Mouse (Mus musculus) heart, adult 8-10 months (tissue): ENCODE results near the gene Sdr9c7. TPM values are rescaled to one million over a fixed set of nuclear protein-coding genes. Genes with fewer than 3 reads are reported as not detected.
"Not testable (repeated sequence)": the region's sequence is repeated elsewhere in the genome, so short reads cannot be mapped to it uniquely, and the experiment has no call there.

Experiments
- DNase-seq: peaks from one replicate; pipeline ENCODE4 v3.0.0; 2022; ENCODE audit warnings: low spot score
- total RNA-seq, 4 experiments: library from RNA; stranded (reverse); gene quantifications; 2 replicates each; pipeline ENCODE4 v1.2.4; 2022

Gene Sdr9c7
- total RNA-seq: not detected

DNA sequence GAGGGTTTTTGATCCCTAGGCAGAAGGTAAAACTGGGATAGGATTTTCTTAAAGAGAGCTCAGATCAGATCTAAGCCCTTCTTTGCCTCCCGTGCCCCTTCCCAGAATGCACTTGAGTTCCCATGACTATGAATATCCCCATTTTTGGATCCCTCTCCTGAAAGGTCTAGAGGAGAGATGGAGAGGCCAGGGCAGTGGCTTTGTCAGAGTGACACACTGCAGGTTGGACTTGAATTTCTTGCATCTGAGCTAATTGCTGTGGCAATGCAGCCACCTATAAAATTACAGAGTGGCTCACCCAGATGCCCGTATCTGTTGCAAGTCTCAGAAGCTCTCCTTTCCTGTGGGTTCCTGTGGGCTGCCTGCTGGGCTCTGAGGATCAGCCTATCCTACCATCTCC, at the start of gene Sdr9c7:
Sdr9c7 (plus strand) TSS at position 301 of the 400 bp plus-strand sequence.
- no peak for DNase-seq

DNA sequence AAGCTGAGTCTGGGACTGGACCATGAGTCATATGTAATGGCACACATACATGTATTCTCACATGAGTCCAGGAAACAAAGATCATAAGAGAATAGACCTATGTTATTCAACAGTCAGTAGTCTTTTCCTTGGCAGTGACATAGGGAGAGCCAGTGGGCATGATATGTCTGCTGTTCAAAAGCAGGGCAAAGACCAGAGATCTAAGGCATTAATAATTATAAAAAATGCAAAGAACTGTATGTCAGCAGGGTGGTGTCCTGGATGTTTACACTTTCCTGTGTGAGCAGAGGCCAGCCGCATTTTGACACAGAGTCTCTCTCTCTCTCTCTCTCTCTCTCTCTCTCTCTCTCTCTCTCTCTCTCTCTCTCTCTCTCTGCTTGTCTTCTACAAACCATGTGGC, 48.7 kb upstream of the Sdr9c7 start, which contains the start of gene Rdh19:
Rdh19 (plus strand) TSS at position 301 of the 400 bp plus-strand sequence.
- no peak for DNase-seq

DNA sequence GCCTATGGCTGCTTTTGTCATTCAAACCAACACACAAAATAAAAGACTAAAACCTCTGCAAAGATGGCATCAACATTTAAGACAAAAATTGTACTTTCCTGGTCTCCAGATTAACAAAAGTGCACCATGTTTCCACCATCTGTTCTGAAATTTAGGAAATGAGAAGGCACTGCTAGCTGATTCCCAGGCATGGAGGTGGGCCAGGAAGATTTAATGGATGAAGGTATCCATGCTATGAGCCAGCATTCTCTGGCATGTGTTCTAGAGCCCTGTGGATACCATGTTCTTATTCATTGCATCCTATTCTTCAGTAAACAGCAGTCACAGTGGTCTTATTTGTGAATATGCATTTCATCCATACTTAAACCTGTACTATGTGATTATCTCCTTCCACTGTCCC, 41.9 kb upstream of the Sdr9c7 start:
- no peak for DNase-seq

DNA sequence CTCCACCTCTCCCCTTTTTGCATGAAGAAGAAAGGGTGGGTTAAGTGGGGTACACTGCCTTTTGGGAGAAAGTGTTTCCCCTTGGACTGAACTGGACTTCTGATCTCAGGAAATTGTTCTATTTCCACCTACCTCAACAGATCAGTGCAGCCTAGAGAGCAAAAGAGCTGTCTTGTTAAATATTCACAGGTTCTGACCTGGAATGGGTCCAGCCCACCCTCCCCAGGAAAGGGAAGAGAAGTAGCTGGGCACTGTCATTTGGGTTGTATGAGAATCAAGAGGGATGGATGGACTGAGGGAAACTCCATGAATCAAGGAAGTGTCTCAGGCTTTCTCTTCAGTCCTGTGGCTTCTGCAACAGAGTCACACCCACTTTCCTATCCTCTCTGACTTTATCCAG, 33.4 kb upstream of the Sdr9c7 start:
- no peak for DNase-seq

DNA sequence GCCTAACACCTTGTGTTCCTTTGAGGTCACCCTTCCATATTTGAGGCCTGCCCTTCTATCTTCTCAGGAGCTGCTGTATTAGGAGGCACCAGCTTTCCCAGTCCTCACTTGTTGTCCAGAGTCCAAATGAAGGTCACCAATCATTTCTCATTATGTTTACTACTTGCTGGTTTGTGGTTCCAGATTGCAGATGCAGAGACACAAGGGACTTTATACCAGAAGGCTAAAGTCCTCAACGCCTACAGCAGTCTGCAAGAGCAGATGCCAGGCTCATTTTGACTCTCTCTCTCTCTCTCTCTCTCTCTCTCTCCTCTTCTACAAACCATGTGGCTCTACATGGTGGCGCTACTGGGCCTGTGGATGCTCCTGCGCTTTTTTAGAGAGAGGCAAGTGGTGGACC, 32.1 kb upstream of the Sdr9c7 start, which contains the start of gene Rdh16f2:
Rdh16f2 (plus strand) TSS at position 243 of the 400 bp plus-strand sequence.
- DNase-seq: no peak

DNA sequence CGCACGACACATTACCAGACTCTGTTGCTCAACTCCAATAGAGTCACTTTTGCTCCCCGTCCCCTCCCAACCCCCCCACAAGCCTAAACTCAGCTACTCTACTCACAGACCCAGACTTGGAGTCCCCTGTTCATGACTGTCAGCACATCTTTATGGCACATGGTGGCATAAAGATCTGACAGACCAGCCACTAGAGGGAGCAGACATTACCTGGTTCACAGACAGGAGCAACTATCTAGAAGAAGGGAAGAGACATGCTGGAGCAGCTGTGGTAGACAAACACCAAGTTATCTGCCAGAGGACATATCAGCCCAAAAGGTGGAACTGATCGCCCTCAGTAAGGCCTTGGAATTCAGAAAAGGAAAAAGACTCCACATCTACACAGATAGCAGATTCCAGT, 25.8 kb upstream of the Sdr9c7 start:
- no peak for DNase-seq

DNA sequence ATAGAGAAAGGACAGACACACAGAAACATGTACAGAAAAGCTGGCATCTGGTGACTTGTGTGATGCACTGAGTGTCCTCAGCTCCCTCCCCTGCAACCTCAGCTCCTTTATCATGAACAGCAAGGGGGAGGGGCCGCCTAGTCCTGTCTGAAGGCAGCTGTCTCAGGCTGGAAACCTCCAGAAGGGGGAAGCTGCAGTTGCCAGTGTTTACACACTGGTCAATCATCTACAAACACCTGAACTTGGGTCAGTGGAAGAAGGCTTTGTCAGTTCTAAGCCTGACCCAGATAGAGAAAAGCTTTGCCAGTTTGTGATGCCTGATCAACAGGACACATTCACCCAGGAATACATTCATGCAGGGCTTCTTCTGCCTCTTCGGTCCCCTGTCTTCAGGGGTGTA, 20.6 kb upstream of the Sdr9c7 start:
- DNase-seq: no peak

DNA sequence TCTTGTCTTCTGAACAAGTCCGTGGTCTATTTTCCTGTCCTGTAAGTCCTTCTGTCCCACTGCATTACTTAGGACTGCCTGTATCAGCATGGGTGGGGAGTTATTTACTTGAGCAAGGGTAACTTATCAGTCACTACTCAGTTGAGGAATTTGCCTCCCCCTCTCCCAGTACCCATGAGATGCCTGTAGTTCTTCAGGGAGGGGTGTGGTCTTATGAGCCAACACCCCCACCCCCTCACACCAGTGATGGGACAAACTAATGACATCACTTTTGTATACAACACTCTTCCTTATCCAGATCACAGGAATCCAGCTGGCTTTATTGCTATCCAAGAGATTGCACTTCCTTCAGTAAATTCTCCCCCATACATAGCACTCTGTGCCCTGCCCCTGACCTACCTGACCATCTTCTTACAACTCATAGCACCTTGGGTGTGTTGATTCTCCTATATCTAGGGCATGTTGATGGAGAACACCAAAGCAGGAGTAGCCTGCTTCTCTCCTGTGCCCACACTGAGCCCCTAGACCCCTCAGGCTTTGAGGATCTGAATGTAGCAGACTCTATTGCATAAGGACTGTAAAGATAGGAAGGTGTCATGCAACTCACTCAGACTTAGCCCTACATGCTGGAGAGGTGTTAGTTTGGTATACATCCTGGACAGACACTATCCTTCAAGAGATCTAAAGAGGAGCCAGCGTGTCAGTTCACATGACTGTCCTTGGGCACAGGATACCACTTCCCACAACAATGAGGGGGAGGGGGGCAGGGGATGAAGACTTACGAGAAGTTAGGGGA, 19.9 kb upstream of the Sdr9c7 start:
- DNase-seq: no peak

DNA sequence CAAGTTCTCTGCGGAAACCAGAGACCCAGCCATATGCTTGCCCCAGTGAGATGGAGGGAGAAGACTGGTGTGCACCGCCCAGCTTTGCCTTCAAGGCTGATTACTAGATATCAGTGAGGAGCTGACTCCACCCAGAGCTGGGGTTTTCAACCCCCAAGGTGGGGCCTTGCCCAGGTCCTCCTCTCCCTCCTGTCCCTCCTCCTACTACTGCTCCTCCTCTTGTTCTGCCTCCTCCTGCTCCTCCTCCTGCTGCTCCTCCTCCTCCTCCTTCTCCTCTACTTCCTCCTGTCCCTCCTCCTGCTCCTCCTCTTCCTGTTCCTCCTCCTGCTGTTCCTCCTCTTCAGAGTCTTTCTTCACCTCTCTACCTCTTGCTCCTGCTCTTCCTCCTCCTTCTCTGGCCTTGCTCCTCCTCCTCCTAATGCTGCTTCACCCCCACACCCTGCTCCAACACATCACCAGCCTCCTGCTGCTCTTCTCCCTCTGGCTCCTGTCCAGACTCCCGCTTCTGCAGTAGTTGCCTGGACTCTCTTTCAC, 19.1 kb upstream of the Sdr9c7 start:
- DNase-seq: no peak

DNA sequence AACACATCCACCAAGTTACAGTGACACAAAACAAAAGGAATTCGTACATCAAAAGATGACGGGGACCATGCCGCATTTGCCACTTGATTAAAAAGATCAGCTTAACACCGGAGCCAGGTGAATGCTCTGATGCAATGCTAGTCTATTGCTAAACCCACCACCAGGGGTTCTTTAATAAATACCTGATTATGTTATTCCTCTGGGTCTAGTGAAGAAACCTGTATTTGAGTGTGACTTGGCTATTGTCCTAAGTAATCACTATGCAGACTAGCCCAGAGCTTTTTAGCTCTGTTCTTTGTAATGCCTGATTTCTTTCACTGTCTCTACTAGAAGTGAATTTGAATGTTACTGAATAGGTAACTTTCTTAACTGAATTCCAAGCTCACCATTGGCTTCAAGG, 17.3 kb upstream of the Sdr9c7 start:
- no peak for DNase-seq

DNA sequence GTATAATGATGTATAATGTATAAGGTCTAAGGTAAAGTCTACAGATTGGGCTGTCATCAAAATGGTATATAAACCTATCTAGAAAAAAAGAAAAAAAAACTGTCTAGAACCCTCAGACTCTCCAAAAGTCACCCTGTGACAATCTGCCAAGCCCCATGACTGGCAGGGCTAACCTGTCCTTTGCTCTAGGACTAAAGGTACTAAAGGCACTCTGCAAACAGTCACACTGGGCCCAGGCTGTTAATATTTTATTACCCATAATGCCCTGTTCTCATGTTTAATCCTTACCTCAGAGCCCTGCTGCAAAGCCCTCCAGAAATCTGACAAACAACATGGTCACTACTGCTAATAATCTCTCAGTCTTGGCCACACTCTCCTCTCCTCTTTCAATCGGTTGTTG, 11.8 kb upstream of the Sdr9c7 start:
- DNase-seq: no peak

DNA sequence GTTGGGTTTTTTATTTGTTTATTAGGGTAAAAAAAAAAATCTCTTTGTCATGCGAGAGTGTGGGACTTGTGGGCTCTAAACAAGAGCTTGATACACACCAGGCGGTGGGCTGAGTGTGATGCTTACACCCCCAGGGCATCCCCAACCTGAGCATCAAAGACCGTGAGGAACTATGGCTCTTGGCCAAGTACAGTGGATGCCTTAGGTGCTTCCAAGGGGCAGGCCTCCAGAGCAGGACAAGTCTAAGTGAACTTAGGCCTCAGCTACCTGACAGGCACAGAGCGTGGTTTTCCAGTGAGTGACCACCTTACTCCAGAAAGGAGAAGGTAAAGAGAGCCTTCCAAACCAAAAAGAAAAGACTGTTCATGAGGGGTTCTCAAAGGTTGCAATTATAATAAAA, 11.3 kb upstream of the Sdr9c7 start:
- no peak for DNase-seq

DNA sequence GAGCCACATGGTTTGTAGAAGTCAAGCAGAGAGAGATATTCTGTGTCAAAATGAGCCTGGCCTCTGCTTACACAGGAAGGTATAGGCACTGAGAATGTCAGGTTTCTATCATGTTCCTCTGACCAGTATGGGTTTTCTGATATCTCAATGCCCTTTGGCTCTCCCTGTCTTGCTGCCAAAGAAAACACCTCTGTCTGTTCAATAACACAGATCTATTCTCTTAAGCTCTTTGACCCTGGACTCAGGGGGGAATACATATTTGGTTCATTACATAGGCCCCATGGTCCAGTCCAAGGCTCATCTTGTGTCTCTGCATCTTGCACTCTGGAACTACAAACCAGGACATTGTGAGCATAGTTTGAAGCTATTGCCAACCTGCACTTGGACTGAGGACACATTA, 9.7 kb upstream of the Sdr9c7 start, which contains the start of gene Rdh7:
Rdh7 (minus strand) TSS at position 213 of the 400 bp plus-strand sequence.
- DNase-seq: no peak

DNA sequence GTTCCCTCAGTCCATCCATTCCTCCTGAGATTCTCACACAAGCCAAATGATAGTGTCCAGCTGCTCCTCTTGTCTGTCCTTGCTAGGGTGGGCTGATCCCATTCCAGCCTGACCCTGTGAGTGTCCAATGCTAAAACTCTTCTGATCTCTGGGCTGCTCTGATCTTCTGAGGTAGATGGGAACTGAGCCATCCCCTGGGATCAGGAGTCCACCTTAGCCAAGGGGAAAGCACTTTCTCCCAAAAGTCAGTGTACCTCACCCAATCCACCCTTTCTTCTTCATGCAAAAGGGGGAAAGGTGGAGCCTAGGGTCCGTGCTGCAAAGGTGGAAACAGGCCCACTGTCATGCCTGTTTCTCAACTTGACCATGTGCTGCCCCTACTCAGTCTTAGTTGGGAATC, 6.8 kb upstream of the Sdr9c7 start:
- no peak for DNase-seq

DNA sequence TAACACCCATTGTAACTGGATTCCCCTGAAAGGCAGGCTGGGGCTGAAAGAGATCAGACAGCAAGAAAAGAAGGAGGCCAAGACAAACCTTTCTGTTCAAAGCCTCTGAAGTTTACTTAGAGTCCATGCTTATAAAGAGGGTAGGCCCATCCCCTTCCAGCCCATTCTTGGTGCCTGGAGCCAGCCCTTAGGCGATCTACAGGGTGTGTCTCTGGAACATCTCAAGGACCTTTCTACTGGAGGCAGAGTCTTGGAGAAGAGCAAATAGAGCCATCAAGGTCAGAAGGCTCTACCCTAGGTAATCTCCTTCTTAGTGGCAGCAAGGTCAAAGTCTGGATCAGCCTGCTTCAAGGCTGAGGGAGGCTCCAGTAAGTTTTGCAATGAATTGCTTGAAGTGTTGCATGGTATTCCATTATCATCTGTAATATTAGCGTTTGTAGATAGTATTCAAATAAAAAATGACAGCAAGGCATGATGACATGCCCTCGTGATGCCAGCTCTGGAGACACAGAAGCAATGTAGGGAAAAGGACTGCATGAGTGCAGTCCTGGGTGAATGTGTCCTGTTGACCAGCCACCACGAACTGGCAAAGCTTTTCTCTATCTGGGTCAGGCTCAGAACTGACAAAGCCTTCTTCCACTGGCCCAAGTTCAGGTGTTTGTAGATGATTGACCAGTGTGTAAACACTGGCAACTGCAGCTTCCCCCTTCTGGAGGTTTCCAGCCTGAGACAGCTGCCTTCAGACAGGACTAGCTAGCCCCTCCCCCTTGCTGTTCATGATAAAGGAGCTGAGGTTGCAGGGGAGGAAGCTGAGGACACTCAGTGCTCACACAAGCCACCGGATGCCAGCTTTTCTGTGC, 4.9 kb upstream of the Sdr9c7 start:
- DNase-seq: not testable (repeated sequence)

DNA sequence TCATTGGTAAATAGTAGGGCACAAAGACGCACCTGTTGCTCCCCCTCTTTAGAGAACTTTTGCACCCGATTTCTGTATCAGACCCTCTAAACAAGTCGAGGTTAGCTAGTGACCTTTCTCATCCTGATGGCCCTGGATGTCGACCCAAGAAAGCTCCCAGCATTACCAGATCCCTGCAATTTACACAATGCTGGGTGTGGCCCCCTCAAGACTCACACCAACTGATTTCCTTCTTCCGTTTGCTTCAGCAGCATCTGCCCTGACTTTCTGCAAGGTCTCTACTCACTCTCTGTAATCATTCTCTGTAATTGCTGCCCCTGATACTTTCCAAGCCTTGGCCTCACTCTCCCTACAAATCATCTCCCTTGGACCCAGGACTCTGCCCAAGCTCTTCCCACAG, 1.6 kb upstream of the Sdr9c7 start:
- DNase-seq: no peak

DNA sequence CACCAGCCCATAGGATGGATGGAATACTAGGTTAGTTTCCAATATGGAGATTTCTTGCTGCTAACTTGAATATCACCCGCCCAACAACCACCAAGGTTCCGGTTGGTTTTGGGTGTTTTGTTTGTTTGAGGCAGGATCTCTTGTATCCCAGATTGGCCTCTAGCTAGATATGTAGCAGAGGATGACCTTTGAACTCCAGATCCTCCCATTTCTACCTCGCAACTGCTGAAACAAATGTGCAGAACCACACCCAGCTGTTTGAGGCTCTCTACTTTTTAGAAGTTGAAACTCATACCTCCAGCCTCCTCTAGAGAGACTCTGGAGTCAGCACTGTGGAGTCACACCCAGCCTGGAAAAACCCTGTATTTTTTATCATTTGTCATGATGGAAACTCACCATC, 812 bp upstream of the Sdr9c7 start:
- DNase-seq: no peak

DNA sequence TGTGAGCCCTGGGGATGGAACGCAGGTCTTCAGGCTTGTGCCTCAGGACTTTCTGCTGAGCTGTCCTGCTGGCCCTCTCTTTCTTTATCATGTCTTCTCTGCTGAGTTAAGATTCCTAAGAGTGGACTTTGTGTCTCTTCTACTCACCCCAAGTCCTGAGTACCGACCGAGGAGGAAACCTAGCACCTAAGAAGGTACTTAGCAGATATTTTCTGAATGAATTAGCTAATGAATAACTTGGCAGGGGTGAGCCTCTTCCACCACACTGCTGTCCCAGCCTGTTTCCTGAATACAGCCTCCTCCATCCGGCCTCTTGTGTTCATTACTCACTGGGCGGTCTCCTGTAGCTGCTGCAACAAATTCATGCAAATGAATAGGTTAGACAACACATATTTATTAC, 1.5 kb downstream of the Sdr9c7 start:
- DNase-seq: no peak

DNA sequence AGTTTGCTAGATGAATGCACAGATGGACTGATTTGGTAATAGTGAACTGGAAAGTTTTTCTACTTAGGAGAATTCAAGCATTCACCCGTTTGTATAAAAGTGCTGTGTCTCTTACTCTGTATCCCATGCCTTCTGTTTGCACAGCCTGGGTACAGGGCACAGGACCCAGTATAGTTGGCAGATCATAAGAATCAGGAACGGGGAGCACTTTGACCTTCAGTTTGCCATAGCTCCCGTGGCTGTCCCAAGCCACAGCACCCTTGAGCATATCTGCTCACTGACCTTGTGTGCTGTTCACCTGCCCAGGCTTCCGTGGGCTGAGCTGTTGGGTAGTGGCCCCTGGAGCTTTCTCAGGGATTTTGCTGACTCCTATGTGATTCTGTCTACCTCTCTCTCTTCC, 3.4 kb downstream of the Sdr9c7 start:
- no peak for DNase-seq

DNA sequence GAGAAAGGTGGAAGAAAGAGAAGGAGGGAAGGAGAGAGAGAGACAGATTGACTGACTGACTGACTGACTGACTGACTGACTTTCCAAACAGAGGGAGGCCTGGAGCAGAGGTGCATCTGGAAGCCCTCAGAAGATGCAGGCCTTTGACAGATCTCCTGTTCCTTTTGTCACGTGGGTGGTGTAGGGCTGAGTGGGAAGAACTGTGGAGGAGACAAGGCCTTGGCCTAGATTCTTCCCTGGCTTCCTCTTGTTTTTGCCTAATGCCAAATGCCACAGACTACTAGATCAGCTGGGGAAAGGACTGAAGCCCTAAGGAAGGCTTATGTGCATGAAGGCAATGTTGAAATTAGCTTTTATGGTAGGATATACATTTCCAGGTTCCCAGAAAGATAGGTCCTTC, 4.8 kb downstream of the Sdr9c7 start:
- DNase-seq: no peak

DNA sequence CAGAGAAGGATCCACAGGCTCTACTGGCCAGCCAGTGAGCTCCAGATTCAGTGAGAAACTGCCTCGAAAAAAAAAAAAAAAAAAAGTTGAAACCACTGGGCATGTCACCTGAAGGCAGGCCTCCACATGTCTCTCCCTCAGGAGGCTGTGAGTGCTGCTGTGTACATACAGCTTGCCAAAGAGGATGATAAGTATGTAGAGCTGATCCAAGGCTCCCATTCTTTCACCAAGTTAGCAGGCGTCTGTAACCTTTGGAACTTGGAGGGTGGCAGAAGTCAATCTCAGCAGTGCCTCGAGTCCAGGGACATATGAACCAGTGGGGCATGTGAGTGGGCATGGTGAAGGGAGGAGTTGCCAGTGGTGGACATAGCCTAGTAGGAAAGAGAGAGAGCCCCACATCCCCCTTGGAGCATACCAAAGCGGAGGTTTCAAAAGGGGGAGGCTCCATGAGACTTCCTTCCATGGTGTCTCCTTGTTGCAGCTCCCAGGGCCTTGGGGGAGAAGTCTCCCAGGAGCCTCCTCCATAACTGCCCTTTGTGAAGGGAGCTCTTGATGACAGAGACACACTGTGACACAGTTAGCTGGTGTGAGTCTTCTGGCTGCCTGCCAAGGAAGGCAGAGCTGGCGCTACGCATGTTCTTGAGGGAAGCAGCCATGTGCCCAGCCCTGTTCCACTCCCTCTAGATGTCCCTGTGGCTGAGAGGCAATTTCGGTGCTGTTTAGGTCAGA, 6.6 kb downstream of the Sdr9c7 start:
- peak; percentile 5 for DNase-seq

DNA sequence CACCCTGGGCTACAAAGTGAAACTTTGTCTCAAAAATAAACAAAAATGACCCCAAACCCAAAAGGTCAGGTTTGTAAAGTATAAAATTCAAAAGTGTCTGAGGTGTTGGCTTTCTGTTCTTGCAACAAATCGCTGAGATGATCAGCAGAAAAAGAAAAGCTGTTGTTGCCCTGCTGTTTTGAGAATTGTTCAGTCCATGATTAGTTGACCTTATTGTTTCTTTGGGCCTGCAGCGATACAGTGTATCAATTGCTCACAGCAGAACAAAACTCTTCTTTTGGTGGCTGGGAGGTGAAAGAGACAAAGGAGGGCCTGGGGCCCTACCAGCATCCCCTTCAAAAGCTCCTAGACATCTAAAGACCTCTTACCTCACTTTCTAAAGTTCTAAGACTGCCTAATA, 7.8 kb downstream of the Sdr9c7 start:
- DNase-seq: no peak
